Mouse (Mus musculus) lung, adult 2 months (tissue): ENCODE measurements at regions not wholly inside any gene's neighbourhood (a gene's known extent, or its start where the extent isn't known, plus 50 kb on each side); places are given as distances from the start of the nearest gene placed in this dataset.

ENCODE experiments used
- DNase-seq: peaks from one replicate; pipeline ENCODE4 v3.0.0; 2022
- H3K4me1 ChIP-seq: fragments of 200-500 bp; 2 replicates; pipeline ENCODE4 v1.6.1; 2011; ENCODE audit warnings: low read length; ENCODE audit not compliant: control insufficient read depth, insufficient read depth
- H3K4me3 ChIP-seq: fragments of 200-500 bp; replicated peaks from 2 replicates; pipeline ENCODE3; 2011; ENCODE audit warnings: low read depth, mild to moderate bottlenecking, control low read depth, low read length; ENCODE audit errors: extremely low read depth
- CTCF ChIP-seq: fragments of 200-500 bp; IDR thresholded peaks from 2 replicates; pipeline ENCODE4 v1.5.1; 2011; ENCODE audit warnings: mild to moderate bottlenecking, low read length, control low read depth; ENCODE audit not compliant: insufficient read depth
- POLR2A ChIP-seq: fragments of 200-500 bp; IDR thresholded peaks from 2 replicates; pipeline ENCODE4 v1.6.1; 2011; ENCODE audit warnings: low read depth, mild to moderate bottlenecking, control low read depth, low read length, borderline replicate concordance; ENCODE audit errors: extremely low read depth
- WGBS: fragments of 180-500 bp; shearing (Covaris S2); methylation state at CpG from one replicate; pipeline ENCODE4 v1.1.7; 2018; 5-methylcytosine and 5-hydroxymethylcytosine counted together

DNA sequence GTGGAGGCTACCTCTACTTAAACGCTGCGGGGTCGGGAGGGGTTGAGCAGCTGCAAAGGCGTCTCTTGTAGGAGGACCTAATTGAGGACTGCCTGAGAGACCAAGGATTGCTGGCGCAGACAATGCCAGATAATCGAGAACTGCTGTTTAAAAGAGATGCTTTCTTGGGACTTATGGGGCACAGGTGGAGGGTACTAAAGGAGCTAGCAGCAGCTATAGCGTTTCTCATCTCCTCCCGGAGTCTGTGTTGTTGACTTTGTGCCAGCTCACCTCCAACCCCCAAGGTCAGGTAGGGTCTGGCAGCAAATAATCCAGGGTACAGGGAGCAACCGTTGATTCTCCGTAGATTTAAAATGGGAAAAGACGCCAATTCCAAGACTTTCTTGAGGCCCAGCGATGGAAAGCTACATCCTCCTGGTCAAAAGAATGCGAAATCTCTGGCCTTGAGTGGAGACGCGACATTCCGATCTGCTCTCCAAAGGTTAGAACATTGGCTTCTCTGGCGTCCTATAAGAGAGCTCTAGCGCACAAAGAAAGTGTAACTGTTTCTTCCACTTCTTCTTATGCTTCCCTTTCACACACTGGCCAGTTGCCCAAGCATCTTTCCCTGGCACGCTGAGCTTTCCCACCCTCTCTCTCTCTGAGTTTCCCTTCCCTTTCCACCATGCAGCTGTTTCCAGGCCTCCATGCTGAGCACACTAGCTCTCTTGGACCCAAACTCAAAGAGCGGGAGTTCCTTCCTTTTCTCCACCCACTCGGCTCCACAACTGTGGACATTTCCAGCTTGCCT is 295.3 kb upstream of the Atp2b1 start:
- Histone ChIP-seq H3K4me3 (no peak overlapping the region), H3K4me1 (no peaks in the 10 kb centered on the region)
- WGBS = 63% methylated on average over 21 of the region's 21 CpGs
- peak; percentile 17 for DNase-seq
- TF ChIP-seq POLR2A = no peak
- no peak for TF ChIP-seq CTCF

DNA sequence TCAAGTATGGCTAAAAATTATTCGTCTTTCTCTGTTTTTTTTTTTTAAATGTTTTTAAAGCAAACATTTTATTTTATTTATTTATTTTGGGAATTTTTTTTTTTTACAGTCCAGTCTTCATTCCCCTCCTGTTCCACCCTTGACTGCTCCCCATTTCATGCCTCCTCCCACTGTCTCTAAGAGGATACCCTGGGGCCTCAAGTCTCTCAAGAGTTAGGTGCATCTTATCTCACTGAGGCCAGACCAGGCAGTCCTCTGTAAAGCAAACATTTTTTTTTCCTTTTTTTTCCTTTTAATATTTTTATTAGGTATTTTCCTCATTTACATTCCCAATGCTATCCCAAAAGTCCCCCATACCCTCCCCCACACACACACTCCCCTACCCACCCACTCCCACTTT is 290.1 kb upstream of the Atp2b1 start:
- Histone ChIP-seq H3K4me3 (no peak overlapping the region), H3K4me1 (no peaks in the 10 kb centered on the region)
- TF ChIP-seq POLR2A = no peak
- no peak for TF ChIP-seq CTCF
- 82% methylated on average over 1 of the region's 1 CpGs for WGBS
- DNase-seq = no peak

DNA sequence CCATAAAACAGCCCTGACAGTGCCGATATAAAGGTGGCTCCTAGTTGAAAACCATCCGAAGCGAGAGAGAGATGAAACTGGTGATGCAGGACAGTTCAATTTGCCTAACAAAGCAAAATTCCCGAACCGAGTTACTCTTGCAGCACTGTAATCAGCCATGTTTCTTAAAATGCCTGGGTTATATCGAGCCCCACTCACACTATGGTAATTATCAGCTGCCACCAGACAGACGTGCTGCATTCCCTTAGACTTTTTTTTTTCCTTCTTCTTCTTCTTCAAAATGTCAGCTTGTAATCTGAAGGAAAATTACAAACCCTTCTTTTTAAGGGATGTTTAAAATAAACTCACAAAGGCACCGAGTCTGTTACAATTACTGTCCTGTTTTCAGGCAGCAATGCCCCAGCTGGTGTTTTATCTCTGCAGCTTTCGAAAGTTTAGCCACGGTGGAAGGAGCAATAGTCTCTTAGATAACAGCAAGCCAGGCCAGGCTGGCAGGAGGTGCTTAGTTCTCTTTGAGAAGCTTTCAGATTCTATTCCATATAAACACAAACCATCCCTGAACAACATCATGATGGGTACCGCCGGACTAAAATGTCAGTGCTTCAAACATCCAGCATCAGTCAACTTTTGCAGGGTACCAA is 289.4 kb upstream of the Atp2b1 start:
- Histone ChIP-seq H3K4me3 (no peak overlapping the region), H3K4me1 (no peaks in the 10 kb centered on the region)
- TF ChIP-seq CTCF (no peak), POLR2A (no peak)
- WGBS = 50% methylated on average over 12 of the region's 12 CpGs
- DNase-seq = no peak

DNA sequence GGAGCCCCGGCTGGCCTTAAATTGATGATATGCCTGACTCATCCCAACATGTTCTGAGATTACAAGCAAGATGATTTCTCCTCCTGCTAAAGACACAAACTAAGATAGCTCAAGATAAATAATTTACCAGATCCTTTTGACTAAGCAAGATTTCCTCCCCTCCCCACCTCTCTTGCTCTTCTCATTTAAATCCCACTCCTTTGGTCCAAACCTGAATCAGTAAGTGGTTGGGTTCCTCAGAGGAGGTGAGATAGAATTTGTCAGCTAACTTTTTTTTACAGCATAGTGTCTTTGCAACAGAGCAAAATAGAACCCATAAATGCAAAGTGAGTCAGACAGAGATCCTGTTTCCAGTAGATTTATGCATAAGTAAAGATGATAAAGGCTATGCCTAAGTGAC is 286.0 kb upstream of the Atp2b1 start:
- Histone ChIP-seq H3K4me3 (no peak overlapping the region), H3K4me1 (no peaks in the 10 kb centered on the region)
- WGBS = 88% methylated on average over 1 of the region's 1 CpGs
- TF ChIP-seq POLR2A (no peak), CTCF (no peak)
- no peak for DNase-seq

DNA sequence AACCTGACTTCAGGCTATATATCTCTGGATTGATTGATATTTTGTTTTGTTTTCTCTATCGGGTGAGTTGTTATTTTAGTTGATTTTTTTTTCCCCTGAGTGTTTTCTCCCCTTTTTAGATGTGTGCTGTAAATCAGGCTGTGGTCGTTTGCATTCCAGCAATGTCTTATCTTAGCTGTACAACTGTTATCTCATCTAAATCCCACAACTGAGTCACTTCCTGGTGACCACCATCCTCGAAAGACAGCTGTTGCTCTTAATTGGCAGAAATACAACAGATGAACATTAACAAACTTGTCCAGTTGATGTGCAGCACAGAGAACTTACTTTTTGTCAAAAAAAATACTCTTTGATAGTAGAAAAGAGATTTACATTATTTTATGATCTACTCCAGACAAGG is 285.0 kb upstream of the Atp2b1 start:
- no peak for TF ChIP-seq CTCF
- TF ChIP-seq POLR2A = no peak
- Histone ChIP-seq H3K4me1 (no peaks in the 10 kb centered on the region), H3K4me3 (no peak overlapping the region)
- 14% methylated on average over 3 of the region's 3 CpGs for WGBS
- no peak for DNase-seq

DNA sequence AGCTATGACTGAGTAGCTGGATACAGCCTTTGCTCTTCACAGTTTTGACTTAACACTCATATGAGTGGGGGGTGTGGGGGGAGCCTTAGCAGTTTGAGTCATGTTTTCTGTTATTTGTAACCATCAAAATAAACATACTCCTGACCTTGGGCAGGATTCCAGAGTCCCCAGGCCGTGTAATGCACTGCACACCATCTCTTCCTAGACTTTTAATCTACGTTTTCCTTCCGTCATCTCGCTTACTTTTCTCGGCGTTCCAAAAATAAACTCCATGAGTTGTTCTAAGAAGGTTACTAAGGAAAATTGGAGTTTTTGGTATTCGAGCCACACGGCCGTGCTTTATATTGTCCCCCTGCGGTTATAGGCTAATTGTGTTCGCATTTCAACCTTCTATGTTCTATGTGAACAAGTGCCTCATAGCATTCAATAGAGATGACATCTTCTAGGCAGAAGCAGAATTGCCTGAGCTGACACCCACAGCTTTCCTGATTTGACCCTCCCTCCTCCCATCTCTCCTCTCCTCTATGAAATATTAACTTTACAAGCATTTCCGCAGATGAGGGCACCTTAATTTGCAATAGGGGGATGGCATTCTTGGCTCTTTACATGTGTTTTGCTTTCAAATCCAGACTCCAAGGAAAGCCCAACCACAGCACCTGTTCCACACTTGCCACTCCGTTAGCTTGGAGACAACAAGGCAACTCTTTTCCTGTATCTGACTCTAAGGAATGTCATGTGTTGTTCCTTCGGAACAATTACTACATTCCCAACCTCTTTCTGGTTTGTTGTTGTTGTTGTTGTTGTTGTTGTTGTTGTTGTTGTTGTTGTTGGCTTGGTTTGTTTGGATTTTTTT is 276.2 kb upstream of the Atp2b1 start:
- TF ChIP-seq POLR2A (no peak), CTCF (no peak)
- no peak for DNase-seq
- 59% methylated on average over 14 of the region's 14 CpGs for WGBS
- Histone ChIP-seq H3K4me3 (no peak overlapping the region), H3K4me1 (no peaks in the 10 kb centered on the region)

DNA sequence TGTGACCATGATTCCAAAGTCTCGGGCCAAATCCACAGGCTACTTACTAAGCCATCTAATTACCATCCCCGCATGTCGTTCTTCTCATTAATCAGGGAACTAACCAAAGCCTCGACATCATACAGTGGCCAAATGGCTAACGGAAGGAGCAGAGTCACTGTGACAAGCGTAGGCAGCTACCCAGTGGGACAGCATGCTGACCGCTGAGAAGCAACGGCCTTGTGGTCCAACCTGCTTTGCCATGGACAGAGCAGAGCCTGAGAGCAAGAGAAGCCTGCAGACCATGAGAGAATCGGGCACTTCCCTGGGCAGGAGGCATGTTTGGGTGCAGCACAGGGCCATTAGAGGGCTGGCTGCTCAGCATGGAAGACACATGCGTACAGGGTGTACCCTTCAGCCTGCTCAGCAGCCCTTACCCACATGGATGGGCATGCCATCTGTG is 268.5 kb upstream of the Atp2b1 start:
- Histone ChIP-seq H3K4me3 (no peak overlapping the region), H3K4me1 (no peaks in the 10 kb centered on the region)
- no peak for DNase-seq
- no peak for TF ChIP-seq POLR2A
- TF ChIP-seq CTCF = no peak
- 87% methylated on average over 10 of the region's 10 CpGs for WGBS

DNA sequence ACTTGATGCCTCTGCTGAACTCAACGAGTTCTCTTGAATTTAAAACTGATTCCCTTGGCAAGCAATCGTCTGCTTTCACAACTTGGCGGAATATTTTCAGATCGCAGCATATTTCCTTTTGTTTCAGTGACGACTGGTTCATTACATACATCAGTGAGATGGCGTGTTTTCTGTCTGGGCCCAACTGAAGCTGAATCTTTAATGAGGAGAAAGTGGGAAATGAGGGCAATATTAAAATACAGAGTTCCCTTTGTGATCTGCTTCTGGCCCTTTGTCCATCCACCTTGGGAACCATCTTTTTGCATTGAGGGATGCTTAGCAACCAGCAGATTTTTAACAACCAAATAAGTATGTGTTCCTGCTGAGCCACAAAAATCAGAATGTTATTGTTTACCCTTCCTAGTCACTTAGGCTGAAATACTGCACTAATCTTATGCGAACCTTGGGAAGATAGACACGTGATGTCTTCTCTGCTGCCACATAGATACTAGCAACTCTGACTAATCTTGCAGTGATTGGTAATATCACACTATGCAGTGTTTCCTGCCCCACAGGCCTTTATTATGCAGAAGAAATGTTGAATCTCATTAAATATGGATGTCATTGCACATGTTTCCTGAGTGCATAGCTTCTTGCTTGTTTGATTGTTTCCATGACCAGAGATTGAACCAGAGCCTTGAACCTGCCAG is 267.8 kb upstream of the Atp2b1 start:
- no peak for DNase-seq
- Histone ChIP-seq H3K4me3 (no peak overlapping the region), H3K4me1 (no peaks in the 10 kb centered on the region)
- no peak for TF ChIP-seq CTCF
- no peak for TF ChIP-seq POLR2A
- WGBS = 78% methylated on average over 8 of the region's 8 CpGs

DNA sequence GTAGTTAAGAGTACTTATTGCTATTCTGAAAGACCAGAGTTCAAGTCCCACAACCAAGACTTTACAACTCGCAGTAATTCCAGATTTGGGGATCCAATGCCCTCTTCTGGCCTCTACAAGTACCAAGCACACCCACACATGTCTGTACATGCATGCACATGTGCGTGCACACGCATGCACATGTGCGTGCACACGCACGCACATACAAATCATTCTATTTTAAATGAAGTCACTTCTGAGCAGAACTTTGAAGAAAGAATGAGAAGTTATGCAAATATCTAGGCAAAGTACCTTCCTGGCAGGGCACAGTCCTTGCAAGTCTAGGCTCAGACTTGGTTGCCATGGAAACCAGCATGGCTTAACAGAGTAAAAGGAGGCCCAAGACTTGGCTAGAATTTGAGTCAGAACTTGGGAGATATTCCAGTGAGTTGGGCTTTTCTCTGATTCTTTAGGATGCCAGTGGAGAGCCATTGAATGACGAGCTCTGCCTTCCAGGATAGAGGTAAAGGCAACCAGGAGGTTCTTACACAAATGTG is 265.4 kb upstream of the Atp2b1 start:
- DNase-seq = no peak
- WGBS = 88% methylated on average over 7 of the region's 7 CpGs

More for the DNA sequence above, 265.4 kb upstream of the Atp2b1 start:
- H3K4me1 ChIP-seq = no peaks in the 10 kb centered on the region
- no peak for TF ChIP-seq POLR2A
- no peak for TF ChIP-seq CTCF
- H3K4me3 ChIP-seq = no peak overlapping the region
